Mouse (Mus musculus) liver, embryonic 16.5 days (tissue): ENCODE measurements around the gene Gm17374. TPM values are rescaled to one million over a fixed set of nuclear protein-coding genes. Genes with fewer than 3 reads are reported as not detected.
"Not testable (repeated sequence)": the region's sequence is repeated elsewhere in the genome, so short reads cannot be mapped to it uniquely, and the experiment has no call there.

ENCODE experiments used
- ATAC-seq: fragments of 200-750 bp; cut with Nextera tagmentation; 2 replicates; pipeline ENCODE4 v1.8.0; 2017; ENCODE audit warnings: low read depth, mild to moderate bottlenecking, moderate number of reproducible peaks, moderate library complexity
- H3K27ac ChIP-seq: fragments of 300-500 bp; sonication (generic); 2 replicates; pipeline ENCODE4 v1.5.1; 2014; ENCODE audit warnings: mild to moderate bottlenecking, low read length
- H3K27me3 ChIP-seq: fragments of 300-500 bp; sonication (generic); 2 replicates; pipeline ENCODE4 v1.6.1; 2014; ENCODE audit warnings: low read depth, low read length, mixed read lengths; ENCODE audit not compliant: control insufficient read depth, insufficient read depth
- H3K36me3 ChIP-seq: fragments of 300-500 bp; sonication (generic); 2 replicates; pipeline ENCODE4 v1.6.1; 2014; ENCODE audit warnings: mild to moderate bottlenecking; ENCODE audit not compliant: control insufficient read depth, insufficient read depth
- H3K4me1 ChIP-seq: fragments of 300-500 bp; sonication (generic); 2 replicates; pipeline ENCODE4 v1.6.1; 2014; ENCODE audit warnings: low read depth, low read length, mixed read lengths; ENCODE audit not compliant: control insufficient read depth
- H3K4me2 ChIP-seq: fragments of 300-500 bp; sonication (generic); 2 replicates; pipeline ENCODE4 v1.6.1; 2014; ENCODE audit warnings: low read depth, low read length, mixed read lengths
- H3K4me3 ChIP-seq: fragments of 300-500 bp; sonication (generic); 2 replicates; pipeline ENCODE4 v1.5.1; 2014; ENCODE audit warnings: low read depth, mild to moderate bottlenecking, low read length
- H3K9ac ChIP-seq: fragments of 300-500 bp; sonication (generic); 2 replicates; pipeline ENCODE4 v1.6.1; 2014; ENCODE audit warnings: low read depth, low read length
- H3K9me3 ChIP-seq: fragments of 300-500 bp; sonication (generic); replicated peaks from 2 replicates; pipeline ENCODE4 v1.6.1; 2016; ENCODE audit warnings: low read length; ENCODE audit not compliant: control insufficient read depth
- WGBS: fragments of 180-500 bp; shearing (Covaris S2); extraction: QIAGEN DNeasy Blood & Tissue Kit; methylation state at CpG from one replicate; pipeline ENCODE4 v1.1.7; 2014; ENCODE audit not compliant: insufficient replicate concordance; 5-methylcytosine and 5-hydroxymethylcytosine counted together
- polyA plus RNA-seq: library from polyadenylated mRNA; unstranded; fragments of >200 nt; fragmentation: Nextera tagmentation; extraction: Ambion mirVana; gene quantifications from 2 replicates; pipeline ENCODE4 v1.2.1, GENCODE M21; 2015

Gm17374 gene
- polyA plus RNA-seq, result not detected in 2 replicates

GRCm38 (mm10) chr2:140151743-140152142 lies at the start of gene Gm17374:
Gene Gm17374 (plus strand): TSS chr2:140152043.
- not testable (repeated sequence) for H3K4me3 ChIP-seq, H3K4me2 ChIP-seq, H3K36me3 ChIP-seq, H3K4me1 ChIP-seq, H3K9ac ChIP-seq, ATAC-seq, H3K27ac ChIP-seq, H3K9me3 ChIP-seq, H3K27me3 ChIP-seq
- 69% methylated on average over 4 of the region's 4 CpGs for WGBS

- no peak overlapping the region for H3K4me2 ChIP-seq
- H3K9ac ChIP-seq, result no peak overlapping the region
- H3K36me3 ChIP-seq, result no peaks in the 10 kb centered on the region
- WGBS, result 54% methylated on average over 3 of the region's 3 CpGs
- H3K4me3 ChIP-seq, result no peak overlapping the region
- no peaks in the 10 kb centered on the region for H3K4me1 ChIP-seq
- H3K27me3 ChIP-seq, result no peaks in the 10 kb centered on the region
- ATAC-seq, result no peak
- no peak overlapping the region for H3K27ac ChIP-seq
- no peaks in the 10 kb centered on the region for H3K9me3 ChIP-seq
Observed at GRCm38 (mm10) chr2:140104951-140105350, 46.9 kb upstream of the Gm17374 start.

- 69% methylated on average over 4 of the region's 4 CpGs for WGBS
- Histone ChIP-seq H3K9ac (no peak overlapping the region), H3K4me1 (no peaks in the 10 kb centered on the region), H3K27me3 (no peaks in the 10 kb centered on the region), H3K27ac (no peak overlapping the region), H3K36me3 (no peaks in the 10 kb centered on the region), H3K9me3 (no peaks in the 10 kb centered on the region), H3K4me2 (no peak overlapping the region), H3K4me3 (no peak overlapping the region)
- no peak for ATAC-seq
Observed at GRCm38 (mm10) chr2:140107641-140108040, 44.2 kb upstream of the Gm17374 start.

- Histone ChIP-seq H3K4me3 (no peak overlapping the region), H3K9me3 (no peaks in the 10 kb centered on the region), H3K27ac (no peak overlapping the region), H3K9ac (no peak overlapping the region), H3K27me3 (no peaks in the 10 kb centered on the region), H3K36me3 (no peaks in the 10 kb centered on the region), H3K4me1 (no peaks in the 10 kb centered on the region), H3K4me2 (no peak overlapping the region)
- 0 out of 2 replicates have a peak, but pooled peaks have one; percentile 21 for ATAC-seq
- 36% methylated on average over 1 of the region's 1 CpGs for WGBS
Observed at GRCm38 (mm10) chr2:140108945-140109344, 42.9 kb upstream of the Gm17374 start.

GRCm38 (mm10) chr2:140113851-140114250 lies 38.0 kb upstream of the Gm17374 start:
- 65% methylated on average over 8 of the region's 8 CpGs for WGBS
- Histone ChIP-seq H3K4me1 (no peaks in the 10 kb centered on the region), H3K9ac (no peak overlapping the region), H3K36me3 (no peaks in the 10 kb centered on the region), H3K27me3 (no peaks in the 10 kb centered on the region), H3K9me3 (no peaks in the 10 kb centered on the region), H3K4me3 (no peak overlapping the region), H3K27ac (no peak overlapping the region), H3K4me2 (no peak overlapping the region)
- ATAC-seq, result no peak

- Histone ChIP-seq H3K9me3 (no peaks in the 10 kb centered on the region), H3K27ac (no peak overlapping the region), H3K4me2 (no peak overlapping the region), H3K9ac (no peak overlapping the region), H3K36me3 (peaks cover 18% of the 10 kb centered on the region), H3K27me3 (no peaks in the 10 kb centered on the region), H3K4me3 (no peak overlapping the region), H3K4me1 (no peaks in the 10 kb centered on the region)
- 76% methylated on average over 2 of the region's 2 CpGs for WGBS
- no peak for ATAC-seq
Observed at GRCm38 (mm10) chr2:140125516-140125915, 26.3 kb upstream of the Gm17374 start.

GRCm38 (mm10) chr2:140159186-140159730 lies 7.4 kb downstream of the Gm17374 start:
- no peaks in the 10 kb centered on the region for H3K27me3 ChIP-seq
- H3K4me2 ChIP-seq, result no peak overlapping the region
- H3K4me1 ChIP-seq, result peaks cover 8% of the 10 kb centered on the region
- no peaks in the 10 kb centered on the region for H3K9me3 ChIP-seq
- H3K4me3 ChIP-seq, result no peak overlapping the region
- no peak overlapping the region for H3K27ac ChIP-seq
- H3K36me3 ChIP-seq, result peaks cover 8% of the 10 kb centered on the region
- no peak for ATAC-seq
- 73% methylated on average over 3 of the region's 3 CpGs for WGBS
- no peak overlapping the region for H3K9ac ChIP-seq

- ATAC-seq, result peak; percentile 96
- no peak overlapping the region for H3K4me2 ChIP-seq
- H3K9me3 ChIP-seq, result no peaks in the 10 kb centered on the region
- H3K9ac ChIP-seq, result no peak overlapping the region
- no peak overlapping the region for H3K4me3 ChIP-seq
- H3K36me3 ChIP-seq, result peaks cover 4% of the 10 kb centered on the region
- H3K4me1 ChIP-seq, result peaks cover 9% of the 10 kb centered on the region
- 50% methylated on average over 5 of the region's 5 CpGs for WGBS
- H3K27ac ChIP-seq, result no peak overlapping the region; the same call in 1 of the 2 replicates
- H3K27me3 ChIP-seq, result no peaks in the 10 kb centered on the region
Observed at GRCm38 (mm10) chr2:140163351-140163854, 11.6 kb downstream of the Gm17374 start.

- no peak overlapping the region for H3K9ac ChIP-seq
- peaks cover 17% of the 10 kb centered on the region for H3K4me1 ChIP-seq
- H3K9me3 ChIP-seq, result no peaks in the 10 kb centered on the region
- H3K4me3 ChIP-seq, result no peak overlapping the region; the same call in 1 of the 2 replicates
- no peaks in the 10 kb centered on the region for H3K27me3 ChIP-seq
- no peak overlapping the region for H3K27ac ChIP-seq
- 52% methylated on average over 1 of the region's 1 CpGs for WGBS
- H3K4me2 ChIP-seq, result peak overlapping the region; percentile 32; the same call in 1 of the 2 replicates
- H3K36me3 ChIP-seq, result peaks cover 4% of the 10 kb centered on the region
- ATAC-seq, result no peak
Observed at GRCm38 (mm10) chr2:140169057-140169456, 17.2 kb downstream of the Gm17374 start.
